Mouse (Mus musculus) midbrain, embryonic 11.5 days (tissue): ENCODE results near the gene Ctbs. TPM values are rescaled to one million over a fixed set of nuclear protein-coding genes. Genes with fewer than 3 reads are reported as not detected.

Experiments used
- ATAC-seq: fragments of 200-750 bp; cut with Nextera tagmentation; 2 replicates; pipeline ENCODE4 v1.8.0; 2017; ENCODE audit warnings: moderate TSS enrichment, moderate library complexity; ENCODE audit not compliant: low FRiP score
- DNase-seq: peaks from one replicate; pipeline ENCODE4 v3.0.0; 2015; ENCODE audit warnings: low spot score; ENCODE audit errors: missing footprints
- H3K27ac ChIP-seq: fragments of 300-500 bp; sonication (generic); 2 replicates; pipeline ENCODE4 v1.5.1; 2014; ENCODE audit warnings: low read depth, low read length
- H3K27me3 ChIP-seq: fragments of 300-500 bp; sonication (generic); 2 replicates; pipeline ENCODE4 v1.6.1; 2014; ENCODE audit warnings: mild to moderate bottlenecking, low read length, moderate library complexity, mixed read lengths; ENCODE audit not compliant: control insufficient read depth, insufficient read depth
- H3K36me3 ChIP-seq: fragments of 300-500 bp; sonication (generic); 2 replicates; pipeline ENCODE4 v1.6.1; 2014; ENCODE audit warnings: mild to moderate bottlenecking, low read length, moderate library complexity, mixed read lengths; ENCODE audit not compliant: control insufficient read depth, insufficient read depth
- H3K4me1 ChIP-seq: fragments of 300-500 bp; sonication (generic); 2 replicates; pipeline ENCODE4 v1.6.1; 2014; ENCODE audit warnings: low read length; ENCODE audit not compliant: control insufficient read depth, insufficient read depth
- H3K4me2 ChIP-seq: fragments of 300-500 bp; sonication (generic); 2 replicates; pipeline ENCODE4 v1.6.1; 2014; ENCODE audit warnings: mild to moderate bottlenecking, moderate library complexity
- H3K4me3 ChIP-seq: fragments of 300-500 bp; sonication (generic); 2 replicates; pipeline ENCODE4 v1.5.1; 2014; ENCODE audit warnings: low read depth, low read length
- H3K9ac ChIP-seq: fragments of 300-500 bp; sonication (generic); 2 replicates; pipeline ENCODE4 v1.6.1; 2014; ENCODE audit warnings: low read length
- H3K9me3 ChIP-seq: fragments of 300-500 bp; sonication (generic); 2 replicates; pipeline ENCODE4 v1.6.1; 2016; ENCODE audit warnings: low read length; ENCODE audit not compliant: control insufficient read depth
- whole genome bisulfite sequencing: fragments of 180-500 bp; shearing (Covaris S2); extraction: QIAGEN DNeasy Blood & Tissue Kit; methylation state at CpG from one replicate; pipeline ENCODE4 v1.1.7; 2014; 5-methylcytosine and 5-hydroxymethylcytosine counted together
- polyA plus RNA-seq: library from polyadenylated mRNA; unstranded; fragments of >200 nt; fragmentation: Nextera tagmentation; extraction: Ambion mirVana; gene quantifications from 2 replicates; pipeline ENCODE4 v1.2.1, GENCODE M21; 2014

Gene Ctbs
- polyA plus RNA-seq, 1 experiment from 2014 or later = 5.8 TPM

GRCm38 (mm10) chr3:146498989-146499388 is 49.4 kb downstream of the Ctbs start:
- Histone ChIP-seq H3K4me1 (peaks cover 14% of the 10 kb centered on the region), H3K4me2 (peak overlapping the region; percentile 80), H3K27ac (peak overlapping the region; percentile 57; the same call in 1 of the 2 replicates), H3K9ac (peak overlapping the region; percentile 91), H3K4me3 (peak overlapping the region; percentile 83), H3K27me3 (no peaks in the 10 kb centered on the region), H3K36me3 (peaks cover 2% of the 10 kb centered on the region; the same call in 1 of the 2 replicates), H3K9me3 (no peaks in the 10 kb centered on the region)
- WGBS = 5% methylated on average over 13 of the region's 13 CpGs
- ATAC-seq = no peak
- DNase-seq = peak; percentile 93

- Histone ChIP-seq H3K36me3 (peaks cover 2% of the 10 kb centered on the region; the same call in 1 of the 2 replicates), H3K9me3 (no peaks in the 10 kb centered on the region), H3K27me3 (no peaks in the 10 kb centered on the region), H3K9ac (peak within 1 kb of the TSS; percentile 91), H3K4me2 (peak within 1 kb of the TSS; percentile 80), H3K4me3 (peak within 1 kb of the TSS; percentile 83), H3K27ac (peak within 1 kb of the TSS; percentile 81), H3K4me1 (peaks cover 14% of the 10 kb centered on the region)
- 1% methylated on average over 36 of the region's 88 CpGs for WGBS
- DNase-seq (peak; percentile 99), ATAC-seq (peak; percentile 90)
These were observed 49.9 kb downstream of the Ctbs start, which contains the start of the genes Spata1 and Gng5 for GRCm38 (mm10) chr3:146499431-146500002. Gene Spata1 (minus strand): TSS chr3:146499753. Gene Gng5 (plus strand): TSS chr3:146499807.

- Histone ChIP-seq H3K27me3 (no peaks in the 10 kb centered on the region), H3K27ac (peak overlapping the region; percentile 81), H3K4me3 (peak overlapping the region; percentile 83), H3K4me2 (peak overlapping the region; percentile 80), H3K36me3 (peaks cover 2% of the 10 kb centered on the region; the same call in 1 of the 2 replicates), H3K9ac (peak overlapping the region; percentile 91), H3K9me3 (no peaks in the 10 kb centered on the region), H3K4me1 (peaks cover 14% of the 10 kb centered on the region)
- DNase-seq (peak; percentile 96), ATAC-seq (peak; percentile 83)
- WGBS = under 1% methylated on average over 57 of the region's 57 CpGs
These were observed 50.6 kb downstream of the Ctbs start for GRCm38 (mm10) chr3:146500003-146500809.

GRCm38 (mm10) chr3:146500810-146501201 is 51.2 kb downstream of the Ctbs start:
- Histone ChIP-seq H3K4me1 (peaks cover 14% of the 10 kb centered on the region), H3K36me3 (peaks cover 7% of the 10 kb centered on the region), H3K27me3 (no peaks in the 10 kb centered on the region), H3K4me3 (peak overlapping the region; percentile 83), H3K27ac (no peak overlapping the region), H3K9ac (peak overlapping the region; percentile 91), H3K4me2 (peak overlapping the region; percentile 80), H3K9me3 (no peaks in the 10 kb centered on the region)
- 14% methylated on average over 5 of the region's 5 CpGs for WGBS
- ATAC-seq (no peak), DNase-seq (peak; percentile 90)

- H3K4me1 ChIP-seq = peaks cover 14% of the 10 kb centered on the region
- no peaks in the 10 kb centered on the region for H3K9me3 ChIP-seq
- DNase-seq (no peak), ATAC-seq (no peak)
- H3K9ac ChIP-seq = peak overlapping the region; percentile 91
- no peak overlapping the region for H3K27ac ChIP-seq
- H3K4me2 ChIP-seq = peak overlapping the region; percentile 80
- peaks cover 9% of the 10 kb centered on the region for H3K36me3 ChIP-seq
- 62% methylated on average over 5 of the region's 5 CpGs for WGBS
- peak overlapping the region; percentile 83 for H3K4me3 ChIP-seq
- no peaks in the 10 kb centered on the region for H3K27me3 ChIP-seq
These were observed 52.1 kb downstream of the Ctbs start for GRCm38 (mm10) chr3:146501601-146502123.

GRCm38 (mm10) chr3:146506711-146507110 is 57.1 kb downstream of the Ctbs start:
- no peaks in the 10 kb centered on the region for H3K9me3 ChIP-seq
- DNase-seq (no peak), ATAC-seq (no peak)
- H3K4me2 ChIP-seq = no peak overlapping the region
- peaks cover 24% of the 10 kb centered on the region for H3K36me3 ChIP-seq
- H3K27me3 ChIP-seq = no peaks in the 10 kb centered on the region
- H3K4me1 ChIP-seq = peaks cover 4% of the 10 kb centered on the region
- 95% methylated on average over 7 of the region's 7 CpGs for WGBS
- no peak overlapping the region for H3K4me3 ChIP-seq
- no peak overlapping the region for H3K9ac ChIP-seq
- H3K27ac ChIP-seq = no peak overlapping the region

Other genes starting within 250 kb of the Ctbs start
- 0.37 and 0.41 TPM in 2 replicates for gene Lpar3, start 228.8 kb upstream of the Ctbs start, polyA plus RNA-seq
- 31.0 and 33.5 TPM in 2 replicates for gene Ssx2ip, start 45.2 kb upstream of the Ctbs start, polyA plus RNA-seq
- 3.4 and 7.7 TPM in 2 replicates for gene Spata1, start 50.0 kb downstream of the Ctbs start, polyA plus RNA-seq
- gene Gng5, start 50.0 kb downstream of the Ctbs start, polyA plus RNA-seq = 1,083 and 1,090 TPM in 2 replicates
- 80.6 and 81.5 TPM in 2 replicates for gene Rpf1, start 71.6 kb downstream of the Ctbs start, polyA plus RNA-seq
- gene Uox, start 120.6 kb downstream of the Ctbs start, polyA plus RNA-seq = 0.11 TPM in 1 of 2 replicates, not detected in the other
- gene Dnase2b, start 165.8 kb downstream of the Ctbs start, polyA plus RNA-seq = not detected in 2 replicates
- gene 4930503B20Rik, start 201.5 kb downstream of the Ctbs start, polyA plus RNA-seq = not detected in 2 replicates
- 0.26 and 0.80 TPM in 2 replicates for gene Samd13, start 235.8 kb downstream of the Ctbs start, polyA plus RNA-seq